Mouse (Mus musculus) lung, postnatal 0 days (tissue): ENCODE measurements around the gene Med13.

Experiments
- CTCF ChIP-seq: IDR thresholded peaks from 2 replicates; pipeline ENCODE4 v1.5.1; 2016; ENCODE audit warnings: antibody characterized with exemption, mild to moderate bottlenecking
- EP300 ChIP-seq: IDR thresholded peaks from 2 replicates; pipeline ENCODE4 v1.6.1; 2016; ENCODE audit warnings: antibody characterized with exemption, mild to moderate bottlenecking, control low read depth

DNA sequence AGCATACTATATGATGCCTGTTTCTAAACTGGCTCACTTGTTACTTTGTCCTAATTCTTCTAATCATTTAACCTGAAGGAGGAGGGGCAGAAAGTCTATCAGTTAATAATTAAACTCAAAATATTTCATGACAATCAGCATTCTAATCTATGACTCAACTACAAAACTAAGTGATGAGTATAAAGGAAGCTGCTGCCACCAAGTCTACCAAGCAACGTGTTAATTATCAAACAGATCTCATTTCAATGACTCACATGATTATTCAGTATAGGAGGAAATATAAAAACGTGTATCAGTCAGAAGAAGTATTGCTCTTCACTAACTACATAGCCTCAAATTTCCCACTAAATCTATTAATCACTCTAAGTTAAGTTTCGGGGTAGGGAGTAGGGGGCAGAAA lies 10.9 kb downstream of the Med13 start:
- TF ChIP-seq CTCF (no peak), EP300 (no peak)
